Mouse (Mus musculus) lung, postnatal 0 days (tissue): ENCODE data around the gene Enah.

Source experiments
- CTCF ChIP-seq: IDR thresholded peaks from 2 replicates; pipeline ENCODE4 v1.5.1; 2016; ENCODE audit warnings: antibody characterized with exemption, mild to moderate bottlenecking
- EP300 ChIP-seq: IDR thresholded peaks from 2 replicates; pipeline ENCODE4 v1.6.1; 2016; ENCODE audit warnings: antibody characterized with exemption, mild to moderate bottlenecking, control low read depth

- TF ChIP-seq CTCF = no peak
- TF ChIP-seq EP300 = no peak
These were observed 32.6 kb upstream of the Enah start for GRCm38 (mm10) chr1:182052385-182052784.
